Mouse (Mus musculus) limb, embryonic 10.5 days (tissue): Measurements from ENCODE around the gene Lipt2. TPM values are rescaled to one million over a fixed set of nuclear protein-coding genes. Genes with fewer than 3 reads are reported as not detected.

Source experiments
- DNase-seq: peaks from one replicate; pipeline ENCODE4 v3.0.0-alpha.2; 2017; ENCODE audit warnings: low spot score
- H3K27ac ChIP-seq: fragments of 300-500 bp; sonication (generic); 2 replicates; pipeline ENCODE4 v1.5.1; 2016; ENCODE audit warnings: mild to moderate bottlenecking
- H3K27me3 ChIP-seq: fragments of 300-500 bp; sonication (generic); 2 replicates; pipeline ENCODE4 v1.6.1; 2016; ENCODE audit warnings: low read depth, mild to moderate bottlenecking; ENCODE audit not compliant: poor library complexity, severe bottlenecking
- H3K36me3 ChIP-seq: fragments of 300-500 bp; sonication (generic); 2 replicates; pipeline ENCODE4 v1.6.1; 2016; ENCODE audit warnings: mild to moderate bottlenecking, moderate library complexity
- H3K4me1 ChIP-seq: fragments of 300-500 bp; sonication (generic); 2 replicates; pipeline ENCODE4 v1.6.1; 2016
- H3K4me3 ChIP-seq: fragments of 300-500 bp; sonication (generic); 2 replicates; pipeline ENCODE4 v1.5.1; 2016; ENCODE audit warnings: mild to moderate bottlenecking, moderate library complexity
- H3K9me3 ChIP-seq: fragments of 300-500 bp; sonication (generic); replicated peaks from 2 replicates; pipeline ENCODE4 v1.6.1; 2016; ENCODE audit warnings: mild to moderate bottlenecking
- WGBS: fragments of 180-500 bp; shearing (Covaris S2); methylation state at CpG from one replicate; pipeline ENCODE4 v1.1.7; 2016; 5-methylcytosine and 5-hydroxymethylcytosine counted together
- polyA plus RNA-seq: library from polyadenylated mRNA; unstranded; fragments of >200 nt; fragmentation: Nextera tagmentation; extraction: Ambion mirVana; gene quantifications from 2 replicates; pipeline ENCODE4 v1.2.1, GENCODE M21; 2016

Lipt2 gene
- polyA plus RNA-seq, 1 experiment from 2014 or later, result 29.2 TPM

DNA sequence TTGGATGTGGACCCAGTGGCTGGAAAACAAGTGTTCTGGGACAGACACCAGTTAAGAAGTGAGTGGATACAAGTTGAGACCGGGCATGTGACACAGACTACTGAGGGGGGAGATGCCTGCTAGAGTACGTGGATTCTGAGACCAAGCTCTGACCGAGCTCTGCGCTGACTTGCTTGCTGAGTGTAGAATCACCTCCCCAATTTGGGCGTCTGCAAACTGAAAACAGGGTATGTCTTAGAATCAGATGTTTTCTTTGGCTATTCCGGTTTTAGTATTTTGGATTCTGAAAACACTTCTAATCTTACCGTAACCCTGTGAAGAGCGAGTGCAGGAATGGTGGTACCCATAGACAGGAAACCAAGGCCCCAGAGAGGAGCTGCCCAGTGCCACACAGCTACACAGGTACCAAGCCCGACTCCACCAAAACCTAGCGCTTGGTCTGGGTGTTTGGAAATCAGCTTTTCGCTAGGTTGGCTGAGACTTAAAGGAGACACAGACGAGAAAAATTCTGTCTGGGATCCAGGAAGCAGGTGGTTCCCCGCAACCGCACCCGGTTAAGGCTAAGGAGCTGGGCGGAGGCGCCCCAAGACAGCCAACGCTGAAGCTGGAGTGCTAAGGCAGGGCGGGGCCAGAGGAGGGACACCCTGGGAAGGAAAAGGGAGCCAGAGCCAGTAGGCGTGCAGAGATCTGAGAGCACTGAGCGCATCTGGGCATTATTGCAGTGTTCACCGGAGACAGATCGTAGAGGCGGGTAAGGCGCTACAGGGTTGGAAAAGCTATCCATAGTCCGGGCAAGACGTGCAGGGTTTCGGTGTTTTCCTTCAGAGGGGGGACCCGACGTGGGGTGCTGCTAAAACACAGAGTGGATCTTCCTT, 19.2 kb downstream of the Lipt2 start:
- no peak for DNase-seq
- no peaks in the 10 kb centered on the region for H3K9me3 ChIP-seq
- H3K4me3 ChIP-seq, result peak overlapping the region; percentile 47
- H3K27me3 ChIP-seq, result peaks cover 66% of the 10 kb centered on the region
- WGBS, result 8% methylated on average over 30 of the region's 30 CpGs
- H3K27ac ChIP-seq, result 0 out of 2 replicates have a peak overlapping the region, but pooled peaks have one; percentile 30
- H3K4me1 ChIP-seq, result peaks cover 12% of the 10 kb centered on the region
- H3K36me3 ChIP-seq, result no peaks in the 10 kb centered on the region

- DNase-seq, result peak; percentile 54
- no peaks in the 10 kb centered on the region for H3K9me3 ChIP-seq
- H3K4me3 ChIP-seq, result peak overlapping the region; percentile 47
- no peaks in the 10 kb centered on the region for H3K36me3 ChIP-seq
- no peak overlapping the region for H3K27ac ChIP-seq
- peaks cover 12% of the 10 kb centered on the region for H3K4me1 ChIP-seq
- H3K27me3 ChIP-seq, result peaks cover 66% of the 10 kb centered on the region
- 2% methylated on average over 15 of the region's 15 CpGs for WGBS
Observed at GRCm38 (mm10) chr7:100178891-100179233, 19.8 kb downstream of the Lipt2 start.

GRCm38 (mm10) chr7:100179394-100179793, 20.3 kb downstream of the Lipt2 start:
- H3K27ac ChIP-seq, result no peak overlapping the region
- peaks cover 12% of the 10 kb centered on the region for H3K4me1 ChIP-seq
- 71% methylated on average over 7 of the region's 7 CpGs for WGBS
- no peaks in the 10 kb centered on the region for H3K36me3 ChIP-seq
- DNase-seq, result no peak
- peaks cover 66% of the 10 kb centered on the region for H3K27me3 ChIP-seq
- H3K4me3 ChIP-seq, result peak overlapping the region; percentile 47
- no peaks in the 10 kb centered on the region for H3K9me3 ChIP-seq

GRCm38 (mm10) chr7:100179836-100180407, 20.8 kb downstream of the Lipt2 start:
- H3K4me1 ChIP-seq, result peaks cover 12% of the 10 kb centered on the region
- H3K36me3 ChIP-seq, result no peaks in the 10 kb centered on the region
- 81% methylated on average over 7 of the region's 7 CpGs for WGBS
- DNase-seq, result no peak
- no peak overlapping the region for H3K27ac ChIP-seq
- H3K9me3 ChIP-seq, result no peaks in the 10 kb centered on the region
- peaks cover 66% of the 10 kb centered on the region for H3K27me3 ChIP-seq
- peak overlapping the region; percentile 47; the same call in 1 of the 2 replicates for H3K4me3 ChIP-seq

DNA sequence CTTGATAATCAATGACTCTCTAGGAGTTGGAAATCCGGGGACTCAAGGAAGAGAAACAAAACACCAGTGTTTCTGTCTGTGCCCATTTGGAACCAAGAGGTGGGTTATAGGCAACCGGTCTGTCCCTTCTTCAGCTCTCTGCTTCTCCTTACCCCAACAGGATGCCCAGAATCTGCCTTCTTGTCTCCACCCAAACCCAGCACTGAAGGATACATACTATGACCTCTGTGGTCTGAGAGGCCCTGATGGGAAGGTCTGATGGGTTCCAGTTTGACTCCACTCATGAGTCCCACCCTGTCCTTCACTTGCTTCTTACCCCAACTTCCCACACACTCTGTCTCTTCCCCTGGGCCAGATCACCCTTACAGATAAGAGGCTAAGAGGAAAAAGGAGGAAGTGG, 22.1 kb downstream of the Lipt2 start:
- Histone ChIP-seq H3K9me3 (no peaks in the 10 kb centered on the region), H3K4me3 (no peak overlapping the region), H3K4me1 (peaks cover 12% of the 10 kb centered on the region), H3K27me3 (peaks cover 58% of the 10 kb centered on the region), H3K36me3 (no peaks in the 10 kb centered on the region), H3K27ac (no peak overlapping the region)
- DNase-seq, result no peak
- WGBS, result 87% methylated on average over 2 of the region's 2 CpGs

- H3K4me3 ChIP-seq, result no peak overlapping the region
- no peaks in the 10 kb centered on the region for H3K36me3 ChIP-seq
- 87% methylated on average over 3 of the region's 3 CpGs for WGBS
- H3K27me3 ChIP-seq, result peaks cover 54% of the 10 kb centered on the region
- H3K27ac ChIP-seq, result no peak overlapping the region
- no peak for DNase-seq
- H3K9me3 ChIP-seq, result no peaks in the 10 kb centered on the region
- peaks cover 12% of the 10 kb centered on the region for H3K4me1 ChIP-seq
Observed at GRCm38 (mm10) chr7:100181614-100182013, 22.5 kb downstream of the Lipt2 start.

- DNase-seq, result no peak
- H3K9me3 ChIP-seq, result no peaks in the 10 kb centered on the region
- peaks cover 12% of the 10 kb centered on the region for H3K4me1 ChIP-seq
- H3K27me3 ChIP-seq, result peaks cover 46% of the 10 kb centered on the region
- WGBS, result 76% methylated on average over 3 of the region's 3 CpGs
- no peaks in the 10 kb centered on the region for H3K36me3 ChIP-seq
- no peak overlapping the region for H3K27ac ChIP-seq
- no peak overlapping the region for H3K4me3 ChIP-seq
Observed at GRCm38 (mm10) chr7:100182388-100182787, 23.3 kb downstream of the Lipt2 start.

GRCm38 (mm10) chr7:100187601-100188000, 28.5 kb downstream of the Lipt2 start:
- peaks cover 8% of the 10 kb centered on the region; the same call in 1 of the 2 replicates for H3K27me3 ChIP-seq
- no peaks in the 10 kb centered on the region for H3K4me1 ChIP-seq
- H3K4me3 ChIP-seq, result no peak overlapping the region
- peak; percentile 48 for DNase-seq
- H3K9me3 ChIP-seq, result no peaks in the 10 kb centered on the region
- no peaks in the 10 kb centered on the region for H3K36me3 ChIP-seq
- WGBS, result 28% methylated on average over 7 of the region's 7 CpGs
- no peak overlapping the region for H3K27ac ChIP-seq

GRCm38 (mm10) chr7:100190167-100190566, 31.1 kb downstream of the Lipt2 start:
- Histone ChIP-seq H3K27me3 (peaks cover 8% of the 10 kb centered on the region; the same call in 1 of the 2 replicates), H3K4me3 (no peak overlapping the region), H3K27ac (no peak overlapping the region), H3K36me3 (no peaks in the 10 kb centered on the region), H3K4me1 (no peaks in the 10 kb centered on the region), H3K9me3 (no peaks in the 10 kb centered on the region)
- WGBS, result 52% methylated on average over 4 of the region's 4 CpGs
- DNase-seq, result no peak

DNA sequence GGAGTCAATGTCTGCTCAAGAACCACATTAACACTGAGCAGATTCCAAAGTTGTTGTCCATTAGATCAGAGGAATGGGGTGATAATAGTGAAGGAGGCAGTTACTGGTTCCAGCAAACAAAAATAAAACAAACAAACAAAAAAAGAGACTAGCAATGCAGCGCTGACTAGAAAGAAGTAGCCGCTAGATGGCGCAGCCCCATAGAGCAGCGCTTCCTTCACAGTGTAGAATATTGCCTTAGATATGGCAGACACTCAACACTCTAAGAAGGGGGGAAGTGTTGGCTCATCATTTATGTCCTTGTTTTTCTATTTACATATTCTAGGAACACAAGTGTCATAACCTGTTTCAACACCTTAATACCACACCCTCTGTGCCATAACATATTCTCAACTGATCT, 31.7 kb downstream of the Lipt2 start:
- Histone ChIP-seq H3K27me3 (peaks cover 8% of the 10 kb centered on the region; the same call in 1 of the 2 replicates), H3K27ac (no peak overlapping the region), H3K9me3 (no peaks in the 10 kb centered on the region), H3K36me3 (no peaks in the 10 kb centered on the region), H3K4me3 (no peak overlapping the region), H3K4me1 (no peaks in the 10 kb centered on the region)
- peak; percentile 39 for DNase-seq
- WGBS, result 7% methylated on average over 4 of the region's 4 CpGs

GRCm38 (mm10) chr7:100201191-100201590, 42.1 kb downstream of the Lipt2 start:
- no peak overlapping the region for H3K4me3 ChIP-seq
- H3K27me3 ChIP-seq, result no peaks in the 10 kb centered on the region
- WGBS, result 77% methylated on average over 3 of the region's 3 CpGs
- no peaks in the 10 kb centered on the region; the same call in 1 of the 2 replicates for H3K4me1 ChIP-seq
- H3K36me3 ChIP-seq, result no peaks in the 10 kb centered on the region
- H3K9me3 ChIP-seq, result no peaks in the 10 kb centered on the region
- no peak for DNase-seq
- no peak overlapping the region for H3K27ac ChIP-seq

DNA sequence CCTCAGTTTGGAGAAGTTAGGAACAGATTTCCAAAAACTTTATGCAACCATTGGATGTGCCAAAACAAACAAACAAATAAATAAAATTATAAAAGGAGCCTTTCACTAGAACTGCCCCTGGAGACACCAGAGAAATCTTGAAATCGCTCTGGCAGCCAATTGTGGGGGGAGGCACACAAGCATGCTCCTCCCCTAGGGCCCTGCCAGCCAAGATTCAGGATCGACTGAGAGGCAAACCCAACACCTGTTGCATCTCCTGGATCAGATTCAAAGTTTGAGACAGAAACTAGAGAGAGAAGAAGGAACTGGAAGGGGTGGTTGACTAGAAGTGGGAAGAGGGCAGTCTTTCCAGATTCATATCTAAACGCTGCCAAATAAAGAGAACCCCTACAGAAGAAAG, 44.5 kb downstream of the Lipt2 start:
- Histone ChIP-seq H3K9me3 (no peaks in the 10 kb centered on the region), H3K36me3 (no peaks in the 10 kb centered on the region), H3K27ac (no peak overlapping the region), H3K4me1 (no peaks in the 10 kb centered on the region; the same call in 1 of the 2 replicates), H3K27me3 (no peaks in the 10 kb centered on the region), H3K4me3 (no peak overlapping the region)
- 60% methylated on average over 3 of the region's 3 CpGs for WGBS
- DNase-seq, result no peak

DNA sequence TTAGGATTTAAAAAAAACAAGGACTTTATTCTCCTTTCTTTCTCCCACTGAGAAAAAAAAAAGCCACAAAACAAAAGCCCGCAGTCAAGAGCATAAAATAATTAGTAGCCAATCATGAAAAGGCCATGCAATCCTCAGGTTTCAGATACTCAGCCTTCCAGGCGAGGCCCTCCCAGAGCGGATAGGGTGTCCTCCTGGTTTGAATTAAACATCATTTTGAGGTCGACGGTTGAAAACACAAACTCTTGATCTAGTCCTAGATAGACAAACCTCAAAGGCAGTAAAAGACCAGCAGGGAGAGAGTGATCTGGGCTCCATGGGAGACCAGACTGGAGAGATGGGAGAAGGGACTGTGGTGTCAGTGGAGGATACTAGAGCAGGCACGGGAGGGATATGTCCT, 45.8 kb downstream of the Lipt2 start:
- H3K27me3 ChIP-seq, result no peaks in the 10 kb centered on the region
- H3K36me3 ChIP-seq, result no peaks in the 10 kb centered on the region
- H3K27ac ChIP-seq, result no peak overlapping the region
- no peaks in the 10 kb centered on the region; the same call in 1 of the 2 replicates for H3K4me1 ChIP-seq
- no peaks in the 10 kb centered on the region for H3K9me3 ChIP-seq
- H3K4me3 ChIP-seq, result no peak overlapping the region
- 45% methylated on average over 6 of the region's 6 CpGs for whole genome bisulfite sequencing
- no peak for DNase-seq
